Mouse (Mus musculus) midbrain, embryonic 13.5 days (tissue): ENCODE measurements around the gene Cyyr1. TPM values are rescaled to one million over a fixed set of nuclear protein-coding genes. Genes with fewer than 3 reads are reported as not detected.

ENCODE experiments used
- ATAC-seq: fragments of 200-750 bp; cut with Nextera tagmentation; 2 replicates; pipeline ENCODE4 v1.8.0; 2017; ENCODE audit warnings: mild to moderate bottlenecking, moderate TSS enrichment, moderate library complexity
- H3K27ac ChIP-seq: fragments of 300-500 bp; sonication (generic); 2 replicates; pipeline ENCODE4 v1.5.1; 2015; ENCODE audit warnings: inconsistent platforms, mild to moderate bottlenecking, moderate library complexity
- H3K27me3 ChIP-seq: fragments of 300-500 bp; sonication (generic); 2 replicates; pipeline ENCODE4 v1.6.1; 2015; ENCODE audit warnings: mild to moderate bottlenecking, inconsistent platforms
- H3K36me3 ChIP-seq: fragments of 300-500 bp; sonication (generic); 2 replicates; pipeline ENCODE4 v1.6.1; 2015; ENCODE audit warnings: mild to moderate bottlenecking, inconsistent platforms
- H3K4me1 ChIP-seq: fragments of 300-500 bp; sonication (generic); replicated peaks from 2 replicates; pipeline ENCODE4 v1.6.1; 2015; ENCODE audit warnings: inconsistent platforms
- H3K4me2 ChIP-seq: fragments of 300-500 bp; sonication (generic); replicated peaks from 2 replicates; pipeline ENCODE4 v1.6.1; 2015; ENCODE audit warnings: moderate library complexity, mild to moderate bottlenecking, inconsistent platforms
- H3K4me3 ChIP-seq: fragments of 300-500 bp; sonication (generic); replicated peaks from 2 replicates; pipeline ENCODE4 v1.5.1; 2015; ENCODE audit warnings: mild to moderate bottlenecking, inconsistent platforms
- H3K9ac ChIP-seq: fragments of 300-500 bp; sonication (generic); replicated peaks from 2 replicates; pipeline ENCODE4 v1.6.1; 2015; ENCODE audit warnings: mild to moderate bottlenecking, inconsistent platforms
- H3K9me3 ChIP-seq: fragments of 300-500 bp; sonication (generic); 2 replicates; pipeline ENCODE4 v1.6.1; 2016; ENCODE audit warnings: mild to moderate bottlenecking, inconsistent platforms
- WGBS: fragments of 180-500 bp; shearing (Covaris S2); methylation state at CpG from one replicate; pipeline ENCODE4 v1.1.7; 2015; 5-methylcytosine and 5-hydroxymethylcytosine counted together
- polyA plus RNA-seq: library from polyadenylated mRNA; unstranded; fragments of >200 nt; fragmentation: Nextera tagmentation; extraction: Ambion mirVana; gene quantifications from 2 replicates; pipeline ENCODE4 v1.2.1, GENCODE M21; 2015

Gene Cyyr1
- polyA plus RNA-seq, 1 experiment from 2014 or later, result 2.6 TPM

GRCm38 (mm10) chr16:85446306-85446705 lies 106.9 kb downstream of the Cyyr1 start:
- Histone ChIP-seq H3K9me3 (no peaks in the 10 kb centered on the region), H3K9ac (no peak overlapping the region), H3K27ac (no peak overlapping the region), H3K36me3 (no peaks in the 10 kb centered on the region), H3K27me3 (no peaks in the 10 kb centered on the region), H3K4me3 (no peak overlapping the region), H3K4me1 (no peaks in the 10 kb centered on the region), H3K4me2 (no peak overlapping the region)
- 80% methylated on average over 1 of the region's 1 CpGs for WGBS
- ATAC-seq, result no peak

DNA sequence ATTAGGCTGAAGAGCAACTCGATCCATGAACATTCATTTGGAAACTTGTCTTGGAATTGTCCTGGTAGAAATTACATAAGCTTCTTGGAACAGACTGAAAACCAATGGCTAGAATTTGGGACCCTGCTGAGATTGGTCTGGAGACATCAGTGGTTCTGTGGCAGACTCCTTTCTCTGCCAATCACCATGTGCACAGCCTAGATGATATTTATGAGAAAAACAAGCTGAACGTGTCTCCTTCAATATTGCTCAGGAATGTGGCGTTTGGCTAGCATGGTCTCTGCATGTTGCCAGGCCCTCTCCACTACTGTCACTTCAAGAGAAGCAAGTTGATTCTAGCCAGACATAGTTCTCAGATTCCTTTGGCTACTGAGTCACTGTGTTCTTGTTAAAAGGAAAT lies 107.4 kb downstream of the Cyyr1 start:
- H3K4me2 ChIP-seq, result no peak overlapping the region
- H3K36me3 ChIP-seq, result no peaks in the 10 kb centered on the region
- H3K4me1 ChIP-seq, result no peaks in the 10 kb centered on the region
- H3K27ac ChIP-seq, result no peak overlapping the region
- H3K9me3 ChIP-seq, result no peaks in the 10 kb centered on the region
- no peak for ATAC-seq
- whole genome bisulfite sequencing, result 82% methylated on average over 3 of the region's 3 CpGs
- no peak overlapping the region for H3K4me3 ChIP-seq
- H3K27me3 ChIP-seq, result no peaks in the 10 kb centered on the region
- no peak overlapping the region for H3K9ac ChIP-seq

GRCm38 (mm10) chr16:85435427-85435826 lies 117.8 kb downstream of the Cyyr1 start:
- no peak for ATAC-seq
- WGBS, result 47% methylated on average over 2 of the region's 2 CpGs
- no peaks in the 10 kb centered on the region for H3K4me1 ChIP-seq
- H3K9me3 ChIP-seq, result no peaks in the 10 kb centered on the region
- H3K9ac ChIP-seq, result no peak overlapping the region
- no peak overlapping the region for H3K27ac ChIP-seq
- H3K36me3 ChIP-seq, result no peaks in the 10 kb centered on the region
- no peak overlapping the region for H3K4me2 ChIP-seq
- no peak overlapping the region for H3K4me3 ChIP-seq
- H3K27me3 ChIP-seq, result no peaks in the 10 kb centered on the region

GRCm38 (mm10) chr16:85429173-85429572 lies 124.0 kb downstream of the Cyyr1 start:
- ATAC-seq, result peak; percentile 76
- Histone ChIP-seq H3K4me1 (0 out of 2 replicates have a peak, but pooled peaks cover 4% of the 10 kb centered on the region), H3K9me3 (no peaks in the 10 kb centered on the region), H3K4me2 (no peak overlapping the region), H3K27ac (no peak overlapping the region), H3K9ac (no peak overlapping the region), H3K27me3 (no peaks in the 10 kb centered on the region), H3K4me3 (no peak overlapping the region), H3K36me3 (no peaks in the 10 kb centered on the region)
- 15% methylated on average over 3 of the region's 3 CpGs for WGBS

DNA sequence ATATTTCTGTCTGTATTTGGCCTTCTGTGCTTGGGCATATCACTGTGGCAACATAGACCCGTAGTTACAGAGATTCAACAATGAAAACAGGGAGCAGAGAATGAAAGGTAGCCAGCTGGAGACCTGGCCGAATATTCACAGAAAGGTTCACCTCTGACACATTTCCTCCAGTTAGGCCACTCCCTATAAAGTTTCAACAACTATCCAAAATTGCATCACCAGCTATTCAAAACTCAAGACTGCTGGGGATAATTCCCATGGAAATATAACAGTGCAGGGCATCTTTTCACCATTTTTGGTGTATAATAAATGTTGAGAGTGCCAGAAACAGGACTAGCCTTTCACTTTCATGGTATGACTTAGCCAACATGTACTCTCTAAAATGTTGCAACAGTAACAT lies 130.3 kb downstream of the Cyyr1 start:
- ATAC-seq, result no peak
- Histone ChIP-seq H3K36me3 (no peaks in the 10 kb centered on the region), H3K4me3 (no peak overlapping the region), H3K27me3 (no peaks in the 10 kb centered on the region), H3K4me2 (no peak overlapping the region), H3K9ac (no peak overlapping the region), H3K4me1 (no peaks in the 10 kb centered on the region), H3K9me3 (no peaks in the 10 kb centered on the region), H3K27ac (no peak overlapping the region)
- 79% methylated on average over 2 of the region's 2 CpGs for WGBS

GRCm38 (mm10) chr16:85415415-85415814 lies 137.8 kb downstream of the Cyyr1 start:
- H3K9ac ChIP-seq, result no peak overlapping the region
- H3K27me3 ChIP-seq, result no peaks in the 10 kb centered on the region
- H3K4me2 ChIP-seq, result no peak overlapping the region
- WGBS, result 78% methylated on average over 3 of the region's 3 CpGs
- no peaks in the 10 kb centered on the region for H3K4me1 ChIP-seq
- H3K36me3 ChIP-seq, result no peaks in the 10 kb centered on the region
- H3K27ac ChIP-seq, result no peak overlapping the region
- ATAC-seq, result no peak
- H3K4me3 ChIP-seq, result no peak overlapping the region
- H3K9me3 ChIP-seq, result no peaks in the 10 kb centered on the region

DNA sequence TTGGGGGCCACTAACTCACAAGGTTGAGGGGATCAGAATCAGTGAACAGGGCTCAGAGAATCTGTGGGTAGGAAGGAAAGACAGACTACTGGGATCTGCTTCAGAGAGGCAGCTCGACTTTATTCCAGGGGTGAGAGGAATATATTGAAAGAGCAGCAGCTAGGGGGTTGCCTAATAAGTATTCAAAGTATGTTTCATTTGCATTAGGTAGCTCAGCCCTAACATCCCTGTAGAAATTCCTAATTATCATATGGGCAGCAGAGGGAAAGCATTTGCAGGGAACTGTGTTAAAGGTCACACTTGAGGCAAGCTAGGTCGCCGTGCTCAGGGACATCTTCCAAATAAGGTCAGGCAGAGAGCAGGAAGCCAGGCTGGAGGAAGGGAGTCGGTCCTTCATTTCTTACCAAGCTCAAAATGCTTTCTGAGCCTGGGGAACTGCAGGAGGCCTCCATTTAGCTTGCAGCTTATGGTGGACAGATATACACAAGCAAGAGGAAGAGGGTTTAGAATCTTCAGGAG lies 159.7 kb downstream of the Cyyr1 start:
- Histone ChIP-seq H3K4me2 (no peak overlapping the region), H3K4me3 (no peak overlapping the region), H3K27me3 (no peaks in the 10 kb centered on the region), H3K36me3 (no peaks in the 10 kb centered on the region), H3K4me1 (peaks cover 9% of the 10 kb centered on the region), H3K9me3 (no peaks in the 10 kb centered on the region), H3K9ac (no peak overlapping the region), H3K27ac (peak overlapping the region; percentile 39; the same call in 1 of the 2 replicates)
- peak; percentile 55; the same call in 1 of the 2 replicates for ATAC-seq
- 22% methylated on average over 4 of the region's 4 CpGs for WGBS

- no peak overlapping the region for H3K9ac ChIP-seq
- no peak overlapping the region for H3K4me2 ChIP-seq
- no peak overlapping the region for H3K27ac ChIP-seq
- no peaks in the 10 kb centered on the region for H3K27me3 ChIP-seq
- 60% methylated on average over 5 of the region's 5 CpGs for WGBS
- no peaks in the 10 kb centered on the region for H3K36me3 ChIP-seq
- peaks cover 2% of the 10 kb centered on the region; the same call in 1 of the 2 replicates for H3K4me1 ChIP-seq
- no peak for ATAC-seq
- no peak overlapping the region for H3K4me3 ChIP-seq
- H3K9me3 ChIP-seq, result no peaks in the 10 kb centered on the region
Measured at GRCm38 (mm10) chr16:85386801-85387200, 166.4 kb downstream of the Cyyr1 start.

Other genes starting within 250 kb of the Cyyr1 start
- gene Adamts1, start 249.7 kb upstream of the Cyyr1 start, polyA plus RNA-seq, result 4.4 and 5.3 TPM in 2 replicates